Mouse (Mus musculus): Measurements from ENCODE around the gene Strn.
A peak's percentile ranks its signal among the peaks of the same experiment; 100 is the strongest.

Strn gene

GRCm38 (mm10) chr17:78737096-78737495 lies at the start of gene Strn:
TSS of gene Strn (minus strand) at chr17:78737196.
- DNase-seq (ENCODE audit: extremely low read depth, insufficient read length, low spot score) = no peak

GRCm38 (mm10) chr17:78778765-78779164 lies 41.8 kb upstream of the Strn start:
- no peak for DNase-seq (ENCODE audit: extremely low read depth, insufficient read length, low spot score)

GRCm38 (mm10) chr17:78772317-78772716 lies 35.3 kb upstream of the Strn start:
- DNase-seq (ENCODE audit: extremely low read depth, insufficient read length, low spot score) = no peak

- DNase-seq (ENCODE audit: extremely low read depth, insufficient read length, low spot score) = no peak
Observed at GRCm38 (mm10) chr17:78770932-78771331, 33.9 kb upstream of the Strn start.

- DNase-seq (ENCODE audit: extremely low read depth, insufficient read length, low spot score) = no peak
Observed at GRCm38 (mm10) chr17:78769341-78769740, 32.3 kb upstream of the Strn start.

- no peak for DNase-seq (ENCODE audit: extremely low read depth, insufficient read length, low spot score)
Observed at GRCm38 (mm10) chr17:78768937-78769336, 31.9 kb upstream of the Strn start.

- DNase-seq (ENCODE audit: extremely low read depth, insufficient read length, low spot score) = no peak
Observed at GRCm38 (mm10) chr17:78767546-78767945, 30.6 kb upstream of the Strn start.

GRCm38 (mm10) chr17:78766084-78766483 lies 29.1 kb upstream of the Strn start:
- no peak for DNase-seq (ENCODE audit: extremely low read depth, insufficient read length, low spot score)

- DNase-seq (ENCODE audit: extremely low read depth, insufficient read length, low spot score) = no peak
Observed at GRCm38 (mm10) chr17:78763272-78763671, 26.3 kb upstream of the Strn start.

GRCm38 (mm10) chr17:78752938-78753655 lies 16.1 kb upstream of the Strn start:
- no peak for DNase-seq (ENCODE audit: extremely low read depth, insufficient read length, low spot score)

- peak; percentile 20 for DNase-seq (ENCODE audit: extremely low read depth, insufficient read length, low spot score)
Observed at GRCm38 (mm10) chr17:78752064-78752463, 15.1 kb upstream of the Strn start.

GRCm38 (mm10) chr17:78748440-78748839 lies 11.4 kb upstream of the Strn start:
- DNase-seq (ENCODE audit: extremely low read depth, insufficient read length, low spot score) = no peak

GRCm38 (mm10) chr17:78738416-78738815 lies 1.4 kb upstream of the Strn start:
- no peak for DNase-seq (ENCODE audit: extremely low read depth, insufficient read length, low spot score)

- no peak for DNase-seq (ENCODE audit: extremely low read depth, insufficient read length, low spot score)
Observed at GRCm38 (mm10) chr17:78737771-78738170, 775 bp upstream of the Strn start.

GRCm38 (mm10) chr17:78736473-78736988 lies 465 bp downstream of the Strn start:
- peak; percentile 100 for DNase-seq (ENCODE audit: extremely low read depth, insufficient read length, low spot score)

- peak; percentile 16 for DNase-seq (ENCODE audit: extremely low read depth, insufficient read length, low spot score)
Observed at GRCm38 (mm10) chr17:78735731-78736472, 1.1 kb downstream of the Strn start.

GRCm38 (mm10) chr17:78734806-78735205 lies 2.2 kb downstream of the Strn start:
- DNase-seq (ENCODE audit: extremely low read depth, insufficient read length, low spot score) = no peak

GRCm38 (mm10) chr17:78732056-78732455 lies 4.9 kb downstream of the Strn start:
- no peak for DNase-seq (ENCODE audit: extremely low read depth, insufficient read length, low spot score)

- no peak for DNase-seq (ENCODE audit: extremely low read depth, insufficient read length, low spot score)
Observed at GRCm38 (mm10) chr17:78726746-78727449, 10.1 kb downstream of the Strn start.

- DNase-seq (ENCODE audit: extremely low read depth, insufficient read length, low spot score) = no peak
Observed at GRCm38 (mm10) chr17:78724461-78725055, 12.4 kb downstream of the Strn start.

GRCm38 (mm10) chr17:78721690-78722089 lies 15.3 kb downstream of the Strn start:
- no peak for DNase-seq (ENCODE audit: extremely low read depth, insufficient read length, low spot score)
